Mouse (Mus musculus) stomach, embryonic 15.5 days (tissue): ENCODE data around the gene Wdfy1. TPM values are rescaled to one million over a fixed set of nuclear protein-coding genes. Genes with fewer than 3 reads are reported as not detected.
A peak's percentile ranks its signal among the peaks of the same experiment; 100 is the strongest.

ENCODE experiments used
- ATAC-seq: fragments of 200-750 bp; cut with Nextera tagmentation; 2 replicates; pipeline ENCODE4 v1.8.0; 2017; ENCODE audit warnings: low read depth, moderate number of reproducible peaks, moderate TSS enrichment; ENCODE audit not compliant: insufficient read depth, low FRiP score
- H3K27ac ChIP-seq: fragments of 300-500 bp; sonication (generic); 2 replicates; pipeline ENCODE4 v1.5.1; 2015; ENCODE audit warnings: mild to moderate bottlenecking, inconsistent platforms
- H3K27me3 ChIP-seq: fragments of 300-500 bp; sonication (generic); replicated peaks from 2 replicates; pipeline ENCODE4 v1.6.1; 2015; ENCODE audit warnings: inconsistent platforms
- H3K36me3 ChIP-seq: fragments of 300-500 bp; sonication (generic); 2 replicates; pipeline ENCODE4 v1.6.1; 2015; ENCODE audit warnings: inconsistent platforms
- H3K4me1 ChIP-seq: fragments of 300-500 bp; sonication (generic); 2 replicates; pipeline ENCODE4 v1.6.1; 2015; ENCODE audit warnings: inconsistent platforms
- H3K4me2 ChIP-seq: fragments of 300-500 bp; sonication (generic); 2 replicates; pipeline ENCODE4 v1.6.1; 2015; ENCODE audit warnings: mild to moderate bottlenecking, inconsistent platforms
- H3K4me3 ChIP-seq: fragments of 300-500 bp; sonication (generic); replicated peaks from 2 replicates; pipeline ENCODE4 v1.5.1; 2015; ENCODE audit warnings: inconsistent platforms
- H3K9ac ChIP-seq: fragments of 300-500 bp; sonication (generic); 2 replicates; pipeline ENCODE4 v1.6.1; 2015; ENCODE audit warnings: inconsistent platforms
- H3K9me3 ChIP-seq: fragments of 300-500 bp; sonication (generic); 2 replicates; pipeline ENCODE4 v1.6.1; 2016; ENCODE audit warnings: inconsistent platforms
- WGBS: fragments of 180-500 bp; shearing (Covaris S2); methylation state at CpG from one replicate; pipeline ENCODE4 v1.1.7; 2015; 5-methylcytosine and 5-hydroxymethylcytosine counted together
- polyA plus RNA-seq: library from polyadenylated mRNA; unstranded; fragments of >200 nt; fragmentation: Nextera tagmentation; extraction: Ambion mirVana; gene quantifications from 2 replicates; pipeline ENCODE4 v1.2.1, GENCODE M21; 2015

Wdfy1 gene
- polyA plus RNA-seq, 1 experiment from 2014 or later: 32.8 TPM

DNA sequence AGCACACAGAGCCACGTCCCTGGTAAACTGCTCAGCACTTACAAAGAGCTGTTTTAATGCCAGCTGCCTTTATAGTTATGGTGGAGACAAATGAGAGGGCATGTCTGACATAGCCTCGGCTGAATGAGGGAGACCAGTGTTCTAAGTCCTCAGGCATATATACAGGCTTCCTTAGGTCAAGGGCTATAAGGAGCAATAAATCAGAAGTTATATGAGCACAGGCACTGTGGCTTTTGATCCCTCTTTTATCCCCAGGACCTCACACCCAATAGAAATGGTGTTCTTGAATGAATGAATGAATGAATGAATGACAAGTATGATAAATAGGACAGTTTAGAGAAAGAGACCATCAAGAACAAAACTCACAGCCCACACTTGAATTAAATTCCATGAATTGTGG lies 16.9 kb downstream of the Wdfy1 start:
- Histone ChIP-seq H3K4me3 (no peak overlapping the region), H3K9ac (no peak overlapping the region), H3K4me1 (peaks cover 15% of the 10 kb centered on the region), H3K36me3 (no peaks in the 10 kb centered on the region), H3K27me3 (no peaks in the 10 kb centered on the region), H3K4me2 (no peak overlapping the region), H3K27ac (no peak overlapping the region), H3K9me3 (no peaks in the 10 kb centered on the region)
- ATAC-seq: no peak
- WGBS: 48% methylated on average over 2 of the region's 2 CpGs

DNA sequence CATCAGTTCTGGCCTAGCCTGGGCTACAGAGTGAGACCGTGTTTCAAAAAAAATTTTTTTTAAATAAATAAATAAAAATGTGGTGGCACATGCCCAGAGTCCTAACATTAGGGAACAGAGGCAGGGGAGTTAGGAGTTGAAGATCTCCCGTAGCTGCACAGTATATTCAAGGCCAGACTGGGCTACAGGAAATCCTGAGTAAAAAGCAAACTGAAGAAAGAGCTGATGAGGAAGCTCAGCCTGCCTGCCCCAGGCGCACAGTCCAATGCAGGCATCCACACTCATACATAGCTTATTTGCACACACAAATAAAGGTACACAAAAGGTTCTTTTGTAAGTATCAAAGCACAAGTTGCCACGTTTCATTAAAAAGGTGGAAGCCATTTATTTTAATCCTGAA lies 18.3 kb downstream of the Wdfy1 start:
- H3K4me2 ChIP-seq: no peak overlapping the region
- H3K4me1 ChIP-seq: peaks cover 15% of the 10 kb centered on the region
- ATAC-seq: no peak
- H3K27me3 ChIP-seq: no peaks in the 10 kb centered on the region
- no peak overlapping the region for H3K4me3 ChIP-seq
- no peak overlapping the region for H3K9ac ChIP-seq
- H3K9me3 ChIP-seq: no peaks in the 10 kb centered on the region
- WGBS: 67% methylated on average over 4 of the region's 4 CpGs
- 0 out of 2 replicates have a peak overlapping the region, but pooled peaks have one; percentile 6 for H3K27ac ChIP-seq
- H3K36me3 ChIP-seq: no peaks in the 10 kb centered on the region

DNA sequence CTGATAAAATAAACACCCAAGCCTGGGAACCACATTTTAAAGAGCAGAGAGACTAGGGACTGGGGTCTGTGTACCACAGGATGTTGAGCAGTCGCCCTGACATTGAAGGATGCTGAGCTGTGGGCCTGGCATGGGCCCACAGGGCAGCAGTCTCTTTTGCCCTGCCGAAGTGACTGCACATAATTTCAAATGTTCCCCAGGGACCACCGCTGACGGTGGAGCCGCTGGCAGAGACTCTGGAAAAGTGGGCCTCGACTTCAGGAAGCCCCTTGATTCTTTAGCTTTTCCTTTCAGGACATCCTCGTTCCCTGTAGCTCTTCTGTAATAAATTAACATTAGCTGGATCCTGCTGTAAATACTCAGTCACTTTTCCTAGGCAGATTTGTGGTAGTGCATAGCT lies 18.8 kb downstream of the Wdfy1 start:
- Histone ChIP-seq H3K4me2 (no peak overlapping the region), H3K9me3 (no peaks in the 10 kb centered on the region), H3K36me3 (no peaks in the 10 kb centered on the region), H3K4me1 (peaks cover 12% of the 10 kb centered on the region), H3K4me3 (no peak overlapping the region), H3K27me3 (no peaks in the 10 kb centered on the region), H3K9ac (no peak overlapping the region), H3K27ac (0 out of 2 replicates have a peak overlapping the region, but pooled peaks have one; percentile 6)
- ATAC-seq: no peak
- 56% methylated on average over 7 of the region's 7 CpGs for WGBS

DNA sequence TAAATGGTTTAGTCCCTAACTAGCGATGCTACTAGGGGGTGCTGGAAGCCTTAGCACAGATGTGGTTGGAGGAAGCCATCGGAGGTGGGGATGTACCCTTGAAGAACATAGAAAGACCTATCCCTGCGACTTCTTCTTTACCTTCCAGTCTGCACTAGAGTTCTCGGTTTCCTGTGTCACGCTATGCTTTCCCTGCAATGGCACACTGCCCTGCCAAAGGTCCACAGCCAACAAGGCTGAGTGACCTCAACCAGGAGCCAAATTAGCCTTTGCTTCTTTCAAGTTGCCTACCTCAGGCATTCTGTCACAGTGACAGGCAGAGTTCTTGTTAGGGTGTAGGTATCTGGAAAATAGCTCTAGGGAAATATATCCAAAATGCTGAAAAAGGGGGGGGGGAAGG lies 19.5 kb downstream of the Wdfy1 start:
- H3K36me3 ChIP-seq: no peaks in the 10 kb centered on the region
- peaks cover 8% of the 10 kb centered on the region; the same call in 1 of the 2 replicates for H3K4me1 ChIP-seq
- ATAC-seq: no peak
- no peak overlapping the region for H3K27ac ChIP-seq
- H3K9ac ChIP-seq: no peak overlapping the region
- no peak overlapping the region for H3K4me2 ChIP-seq
- no peaks in the 10 kb centered on the region for H3K27me3 ChIP-seq
- H3K9me3 ChIP-seq: no peaks in the 10 kb centered on the region
- no peak overlapping the region for H3K4me3 ChIP-seq
- WGBS: 87% methylated on average over 5 of the region's 5 CpGs

DNA sequence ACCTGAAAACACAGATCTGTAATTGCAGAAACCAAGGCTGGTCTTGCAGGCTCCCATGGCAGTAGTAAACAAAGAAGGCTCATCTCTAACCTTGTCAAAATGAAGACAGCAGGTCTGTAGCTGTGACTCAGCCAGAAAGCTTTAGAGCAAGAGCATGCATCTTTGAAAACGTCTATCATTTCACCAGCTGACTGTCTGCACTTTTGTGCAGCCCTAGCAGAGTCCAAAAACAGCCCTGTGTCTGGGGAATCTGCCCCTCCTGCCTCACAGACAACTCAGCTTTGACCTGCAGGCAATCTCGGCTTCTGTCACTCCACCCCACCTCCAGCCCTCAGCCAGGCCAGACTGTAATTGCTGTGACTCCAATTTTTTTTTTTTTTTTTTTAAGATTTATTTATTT lies 20.6 kb downstream of the Wdfy1 start:
- Histone ChIP-seq H3K9me3 (no peaks in the 10 kb centered on the region), H3K4me3 (no peak overlapping the region), H3K4me2 (no peak overlapping the region), H3K27me3 (no peaks in the 10 kb centered on the region), H3K9ac (no peak overlapping the region), H3K4me1 (0 out of 2 replicates have a peak, but pooled peaks cover 4% of the 10 kb centered on the region), H3K27ac (no peak overlapping the region), H3K36me3 (no peaks in the 10 kb centered on the region)
- 51% methylated on average over 2 of the region's 2 CpGs for WGBS
- ATAC-seq: no peak

- ATAC-seq: no peak
- no peak overlapping the region for H3K9ac ChIP-seq
- H3K36me3 ChIP-seq: no peaks in the 10 kb centered on the region
- no peak overlapping the region for H3K27ac ChIP-seq
- 82% methylated on average over 3 of the region's 3 CpGs for WGBS
- H3K4me1 ChIP-seq: 0 out of 2 replicates have a peak, but pooled peaks cover 4% of the 10 kb centered on the region
- no peak overlapping the region for H3K4me2 ChIP-seq
- no peaks in the 10 kb centered on the region for H3K27me3 ChIP-seq
- H3K4me3 ChIP-seq: no peak overlapping the region
- no peaks in the 10 kb centered on the region for H3K9me3 ChIP-seq
These were observed 21.0 kb downstream of the Wdfy1 start for GRCm38 (mm10) chr1:79754936-79755335.

DNA sequence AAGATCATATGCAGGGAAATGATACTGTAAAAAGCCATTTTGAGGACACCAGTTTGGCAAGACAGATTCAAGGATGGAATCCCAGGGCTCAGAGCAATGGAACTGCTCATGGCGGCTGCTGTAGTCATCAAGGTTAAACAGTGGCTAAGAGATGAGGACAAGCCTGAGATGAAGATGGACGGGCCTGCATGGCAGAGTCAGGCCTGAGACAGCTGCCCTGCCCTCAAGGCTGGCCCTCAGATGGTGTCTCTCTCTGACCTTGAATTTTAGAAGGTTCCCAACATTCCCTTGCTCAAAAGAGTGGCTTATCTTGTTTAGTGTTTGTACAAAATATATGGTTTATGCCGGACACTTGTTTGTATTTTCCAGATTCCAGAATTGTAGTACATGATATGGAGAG lies 22.5 kb downstream of the Wdfy1 start:
- Histone ChIP-seq H3K36me3 (no peaks in the 10 kb centered on the region), H3K27ac (no peak overlapping the region), H3K9me3 (no peaks in the 10 kb centered on the region), H3K4me3 (no peak overlapping the region), H3K4me1 (no peaks in the 10 kb centered on the region), H3K27me3 (no peaks in the 10 kb centered on the region), H3K4me2 (no peak overlapping the region), H3K9ac (no peak overlapping the region)
- 82% methylated on average over 3 of the region's 3 CpGs for WGBS
- ATAC-seq: no peak

GRCm38 (mm10) chr1:79752714-79753340 lies 23.1 kb downstream of the Wdfy1 start:
- no peak for ATAC-seq
- 73% methylated on average over 4 of the region's 4 CpGs for WGBS

GRCm38 (mm10) chr1:79752015-79752695 lies 23.8 kb downstream of the Wdfy1 start:
- Histone ChIP-seq H3K27me3 (no peaks in the 10 kb centered on the region), H3K36me3 (no peaks in the 10 kb centered on the region), H3K4me1 (no peaks in the 10 kb centered on the region), H3K9me3 (no peaks in the 10 kb centered on the region), H3K9ac (no peak overlapping the region), H3K4me3 (no peak overlapping the region), H3K27ac (0 out of 2 replicates have a peak overlapping the region, but pooled peaks have one; percentile 3), H3K4me2 (no peak overlapping the region)
- ATAC-seq: no peak
- WGBS: 64% methylated on average over 7 of the region's 7 CpGs

More at GRCm38 (mm10) chr1:79752714-79753340, 23.1 kb downstream of the Wdfy1 start:
- Histone ChIP-seq H3K27me3 (no peaks in the 10 kb centered on the region), H3K27ac (no peak overlapping the region), H3K4me2 (no peak overlapping the region), H3K9ac (no peak overlapping the region), H3K4me3 (no peak overlapping the region), H3K4me1 (no peaks in the 10 kb centered on the region), H3K36me3 (no peaks in the 10 kb centered on the region), H3K9me3 (no peaks in the 10 kb centered on the region)

- Histone ChIP-seq H3K4me3 (no peak overlapping the region), H3K27me3 (no peaks in the 10 kb centered on the region), H3K4me1 (no peaks in the 10 kb centered on the region), H3K9me3 (no peaks in the 10 kb centered on the region), H3K36me3 (no peaks in the 10 kb centered on the region), H3K4me2 (no peak overlapping the region), H3K27ac (no peak overlapping the region), H3K9ac (no peak overlapping the region)
- ATAC-seq: no peak; the same call in 1 of the 2 replicates
- WGBS: 70% methylated on average over 5 of the region's 5 CpGs
These were observed 24.8 kb downstream of the Wdfy1 start for GRCm38 (mm10) chr1:79751186-79751585.

DNA sequence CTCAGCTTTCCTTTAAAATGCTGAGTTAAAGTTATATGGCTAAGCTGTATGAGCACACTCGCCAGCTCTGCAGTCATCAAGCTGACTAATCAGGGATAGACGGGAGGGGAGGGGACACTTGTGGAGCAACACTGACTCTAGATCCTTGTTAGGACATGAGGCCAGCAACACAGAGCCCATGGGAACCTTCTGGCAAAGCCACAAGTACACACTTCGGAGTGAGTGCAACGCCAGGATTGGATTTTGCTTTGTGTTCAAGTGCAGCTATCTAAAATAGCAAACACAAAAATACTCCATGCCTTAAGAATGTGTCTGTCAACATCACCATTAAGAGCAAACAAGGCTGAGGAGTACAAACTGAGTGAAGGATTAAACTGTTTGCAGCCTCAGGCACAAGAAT lies 29.9 kb downstream of the Wdfy1 start:
- Histone ChIP-seq H3K9me3 (no peaks in the 10 kb centered on the region), H3K4me3 (no peak overlapping the region), H3K4me1 (no peaks in the 10 kb centered on the region), H3K4me2 (no peak overlapping the region), H3K27me3 (no peaks in the 10 kb centered on the region), H3K36me3 (no peaks in the 10 kb centered on the region), H3K27ac (no peak overlapping the region), H3K9ac (no peak overlapping the region)
- ATAC-seq: no peak; the same call in 1 of the 2 replicates
- WGBS: 61% methylated on average over 4 of the region's 4 CpGs

DNA sequence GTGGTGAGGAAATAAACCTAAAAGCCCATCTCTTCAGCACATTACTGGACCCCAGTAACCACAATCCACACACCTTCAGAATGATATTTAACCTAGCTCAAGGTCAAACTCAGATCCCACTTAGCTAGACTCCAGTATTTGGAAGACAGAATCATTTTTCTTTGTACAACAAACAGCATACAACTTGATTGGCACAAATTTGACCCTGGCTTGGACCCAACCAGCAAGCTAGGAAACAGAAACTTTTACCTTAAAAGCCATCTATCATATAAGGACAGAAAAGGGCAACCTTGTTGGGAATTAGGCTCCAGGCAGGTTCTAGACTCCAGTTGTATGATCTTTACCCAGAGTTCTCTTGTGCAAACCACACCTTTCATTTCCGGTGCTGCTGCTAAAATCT lies 32.6 kb downstream of the Wdfy1 start:
- no peak overlapping the region for H3K9ac ChIP-seq
- H3K9me3 ChIP-seq: no peaks in the 10 kb centered on the region
- H3K27me3 ChIP-seq: no peaks in the 10 kb centered on the region
- no peaks in the 10 kb centered on the region for H3K4me1 ChIP-seq
- no peak overlapping the region for H3K4me3 ChIP-seq
- no peak for ATAC-seq
- H3K36me3 ChIP-seq: no peaks in the 10 kb centered on the region
- WGBS: 89% methylated on average over 1 of the region's 1 CpGs
- H3K27ac ChIP-seq: no peak overlapping the region
- H3K4me2 ChIP-seq: no peak overlapping the region
